8 mouse cellular contexts compared by ENCODE assay signal in genomic region chr2:26315925-26316311, GRCm38 (mm10). TPM values are rescaled to one million over a fixed set of nuclear protein-coding genes. Genes with fewer than 3 reads are reported as not detected.
A peak's percentile ranks its signal among the peaks of the same experiment; 100 is the strongest.
DNase-seq lines count a peak whose midpoint lies in the region; ATAC-seq and TF ChIP-seq lines count a peak whose summit lies in the region.

No protein-coding gene starts in this region.

- H3K79me3 ChIP-seq in C2C12 (ENCODE audit: low read depth) = peaks cover 2% of the 10 kb centered on the region

- peak overlapping the region; percentile 48 for H3K27ac ChIP-seq in cortical plate, adult 2 months (ENCODE audit: insufficient read depth, low read length)
- peak overlapping the region; percentile 96 for H3K27ac ChIP-seq in heart, embryonic 13.5 days (replicated peaks)
- peak overlapping the region; percentile 89 for H3K27ac ChIP-seq in kidney, postnatal 0 days
- H3K27ac ChIP-seq in small intestine, adult 2 months (ENCODE audit: insufficient read depth, low read depth, low read length) = peak overlapping the region; percentile 18; the same call in 1 of the 2 replicates

- peak overlapping the region; percentile 98 for H3K9ac ChIP-seq in heart, embryonic 13.5 days
- H3K9ac ChIP-seq in kidney, postnatal 0 days (ENCODE audit: low read depth, low read length) = peak overlapping the region; percentile 79

- no peak for TF ChIP-seq CTCF in C2C12 (IDR thresholded peaks at IDR 0.05; ENCODE audit: control insufficient read depth, insufficient read depth, insufficient read length)
- TF ChIP-seq CTCF in cortical plate, adult 2 months (IDR thresholded peaks at IDR 0.05; ENCODE audit: extremely low read depth, insufficient read depth, low read length) = no peak
- no peak for TF ChIP-seq CTCF in kidney, postnatal 0 days (IDR thresholded peaks at IDR 0.05; ENCODE audit: low read depth)
- TF ChIP-seq CTCF in small intestine, adult 2 months (IDR thresholded peaks at IDR 0.05; ENCODE audit: extremely low read depth, insufficient read length, insufficient replicate concordance, low read depth, low read length) = no peak

- no peak for TF ChIP-seq POLR2A in cortical plate, adult 2 months (IDR thresholded peaks at IDR 0.05; ENCODE audit: extremely low read depth, insufficient read depth, low read length)
- TF ChIP-seq POLR2A in small intestine, adult 2 months (IDR thresholded peaks at IDR 0.05; ENCODE audit: low read depth, low read length) = no peak

- no peaks in the 10 kb centered on the region for H3K9me3 ChIP-seq in heart, embryonic 13.5 days
- no peaks in the 10 kb centered on the region for H3K9me3 ChIP-seq in kidney, postnatal 0 days (replicated peaks; ENCODE audit: low read length)

- H3ac ChIP-seq in C2C12 (ENCODE audit: control insufficient read depth, insufficient read length, low read depth) = peak overlapping the region; percentile 74

- ATAC-seq in heart, embryonic 13.5 days (ENCODE audit: extremely low read depth, insufficient number of reproducible peaks, low FRiP score, low TSS enrichment) = peak; percentile 37
- ATAC-seq in kidney, postnatal 0 days (replicated peaks; ENCODE audit: low FRiP score, low read depth) = peak; percentile 15; the same call in 1 of the 2 replicates

- no peaks in the 10 kb centered on the region for H3K27me3 ChIP-seq in C2C12 (ENCODE audit: control insufficient read depth, insufficient read depth, insufficient read length)
- no peaks in the 10 kb centered on the region for H3K27me3 ChIP-seq in heart, embryonic 13.5 days (replicated peaks)
- no peaks in the 10 kb centered on the region for H3K27me3 ChIP-seq in kidney, postnatal 0 days (ENCODE audit: insufficient read depth, low read length)
- H3K27me3 ChIP-seq in small intestine, adult 2 months (ENCODE audit: control insufficient read depth, insufficient read depth, low read length) = no peaks in the 10 kb centered on the region

- 1% methylated on average over 11 of the region's 11 CpGs for WGBS in heart, embryonic 13.5 days
- under 1% methylated on average over 11 of the region's 11 CpGs for WGBS in kidney, postnatal 0 days
- WGBS in small intestine, adult 2 months = 1% methylated on average over 11 of the region's 11 CpGs

- peak overlapping the region; percentile 65 for H3K4me3 ChIP-seq in C2C12 (ENCODE audit: insufficient read depth, poor library complexity, severe bottlenecking)
- peak overlapping the region; percentile 80 for H3K4me3 ChIP-seq in cortical plate, adult 2 months (ENCODE audit: insufficient read depth, low read length)
- peak overlapping the region; percentile 93 for H3K4me3 ChIP-seq in heart, embryonic 13.5 days
- H3K4me3 ChIP-seq in kidney, postnatal 0 days (replicated peaks; ENCODE audit: low read depth, low read length) = peak overlapping the region; percentile 73
- peak overlapping the region; percentile 74 for H3K4me3 ChIP-seq in small intestine, adult 2 months (ENCODE audit: low read depth, low read length)

- peaks cover 7% of the 10 kb centered on the region for H3K4me1 ChIP-seq in cortical plate, adult 2 months (ENCODE audit: control insufficient read depth, insufficient read depth, low read length)
- H3K4me1 ChIP-seq in heart, embryonic 13.5 days = peaks cover 70% of the 10 kb centered on the region
- H3K4me1 ChIP-seq in kidney, postnatal 0 days (replicated peaks; ENCODE audit: insufficient read depth, low read length) = 0 out of 2 replicates have a peak, but pooled peaks cover 15% of the 10 kb centered on the region
- H3K4me1 ChIP-seq in small intestine, adult 2 months (ENCODE audit: control insufficient read depth, insufficient read depth, insufficient read length, low read length) = no peaks in the 10 kb centered on the region; the same call in none of the 2 replicates

- peak overlapping the region; percentile 89 for H3K4me2 ChIP-seq in heart, embryonic 13.5 days
- H3K4me2 ChIP-seq in kidney, postnatal 0 days (ENCODE audit: low read length) = peak overlapping the region; percentile 80

- peak; percentile 61 for DNase-seq in NIH3T3 (ENCODE audit: low read depth)
- peak; percentile 55 for DNase-seq in kidney, postnatal 0 days (ENCODE audit: low spot score)
- peak; percentile 57 for DNase-seq in lung, postnatal 14 days
- DNase-seq in thymus, postnatal 36 days = no peak

- H3K36me3 ChIP-seq in C2C12 (ENCODE audit: control insufficient read depth, insufficient read depth) = no peaks in the 10 kb centered on the region
- no peaks in the 10 kb centered on the region for H3K36me3 ChIP-seq in heart, embryonic 13.5 days
- H3K36me3 ChIP-seq in kidney, postnatal 0 days (ENCODE audit: insufficient read depth, low read length) = no peaks in the 10 kb centered on the region
- no peaks in the 10 kb centered on the region for H3K36me3 ChIP-seq in small intestine, adult 2 months (ENCODE audit: control insufficient read depth, insufficient read depth, low read length)

- H3K79me2 ChIP-seq in C2C12 (ENCODE audit: control insufficient read depth, insufficient read depth) = peaks cover 37% of the 10 kb centered on the region

TF ChIP-seq in C2C12, 6 proteins besides CTCF, POLR2A, EP300 and RAD21:
- no peak for TF ChIP-seq CEBPB (IDR thresholded peaks at IDR 0.05; ENCODE audit: low read depth)
- no peak for TF ChIP-seq MYOG (IDR thresholded peaks at IDR 0.05; ENCODE audit: control insufficient read depth, extremely low read depth, insufficient read length)

RNA-seq across cellular contexts. Expression of gene Gpsm1, which starts 0.6 kb away (rescaled TPM):
- polyA plus RNA-seq in C2C12 (2012; fragmentation: generic; extraction: Trizol) = 20.6 TPM
- polyA plus RNA-seq in cortical plate, adult 2 months (2012; rRNA removed) = 45.3 and 49.2 TPM in 2 replicates
- polyA plus RNA-seq in heart, embryonic 13.5 days (2015; fragmentation: Nextera tagmentation; extraction: Ambion mirVana) = 37.3 TPM in 2 replicates
- 21.3 and 23.1 TPM in 2 replicates for polyA plus RNA-seq in kidney, postnatal 0 days (2015; fragmentation: Nextera tagmentation; extraction: Ambion mirVana)
- polyA plus RNA-seq in small intestine, adult 2 months (2012; rRNA removed) = 7.1 and 8.1 TPM in 2 replicates

RNA-seq across cellular contexts. Expression of gene Ccdc187, which starts 21.6 kb away (rescaled TPM):
- polyA plus RNA-seq in C2C12 (2012; fragmentation: generic; extraction: Trizol) = not detected
- polyA plus RNA-seq in cortical plate, adult 2 months (2012; rRNA removed) = 0.85 and 2.2 TPM in 2 replicates
- 0.10 and 0.24 TPM in 2 replicates for polyA plus RNA-seq in heart, embryonic 13.5 days (2015; fragmentation: Nextera tagmentation; extraction: Ambion mirVana)
- polyA plus RNA-seq in kidney, postnatal 0 days (2015; fragmentation: Nextera tagmentation; extraction: Ambion mirVana) = 0.04 TPM in 1 of 2 replicates, not detected in the other
- 0.34 and 0.36 TPM in 2 replicates for polyA plus RNA-seq in small intestine, adult 2 months (2012; rRNA removed)

RNA-seq across cellular contexts. Expression of gene Dnlz, which starts 36.0 kb away (rescaled TPM):
- 35.6 TPM for polyA plus RNA-seq in C2C12 (2012; fragmentation: generic; extraction: Trizol)
- 37.9 and 38.0 TPM in 2 replicates for polyA plus RNA-seq in cortical plate, adult 2 months (2012; rRNA removed)
- 27.5 and 28.7 TPM in 2 replicates for polyA plus RNA-seq in heart, embryonic 13.5 days (2015; fragmentation: Nextera tagmentation; extraction: Ambion mirVana)
- polyA plus RNA-seq in kidney, postnatal 0 days (2015; fragmentation: Nextera tagmentation; extraction: Ambion mirVana) = 24.2 and 25.8 TPM in 2 replicates
- polyA plus RNA-seq in small intestine, adult 2 months (2012; rRNA removed) = 12.6 and 23.7 TPM in 2 replicates

RNA-seq across cellular contexts. Expression of gene Card9, which starts 44.8 kb away (rescaled TPM):
- polyA plus RNA-seq in C2C12 (2012; fragmentation: generic; extraction: Trizol) = 0.20 TPM
- 5.2 and 5.3 TPM in 2 replicates for polyA plus RNA-seq in cortical plate, adult 2 months (2012; rRNA removed)
- 0.41 and 0.62 TPM in 2 replicates for polyA plus RNA-seq in heart, embryonic 13.5 days (2015; fragmentation: Nextera tagmentation; extraction: Ambion mirVana)
- polyA plus RNA-seq in kidney, postnatal 0 days (2015; fragmentation: Nextera tagmentation; extraction: Ambion mirVana) = 1.1 TPM in 2 replicates
- 3.3 and 4.5 TPM in 2 replicates for polyA plus RNA-seq in small intestine, adult 2 months (2012; rRNA removed)

Comparison
In these comparisons a context has a peak if more than half of its experiments do, and no peak if none do; other contexts are left out.
1. DNase-seq: peak in NIH3T3 (single experiment), kidney, postnatal 0 days (single experiment) and lung, postnatal 14 days (single experiment); none in thymus, postnatal 36 days (0 of 2).
2. H3K27ac ChIP-seq: peak in every context shown above with its lines; median percentile 96 in heart, embryonic 13.5 days; 89 in kidney, postnatal 0 days; 48 in cortical plate, adult 2 months; 18 in small intestine, adult 2 months.
3. Peak in every context shown above with its lines, with median percentiles within 50 percentile points of each other: H3K4me3 ChIP-seq.